Mouse (Mus musculus) megakaryocyte, adult 5-6 weeks (primary cell): ENCODE measurements around the gene Calml4. TPM values are rescaled to one million over a fixed set of nuclear protein-coding genes. Genes with fewer than 3 reads are reported as not detected.

Experiments used
- ATAC-seq: 2 replicates; pipeline ENCODE4 v1.8.0; 2016; ENCODE audit warnings: mild to moderate bottlenecking, inconsistent platforms; ENCODE audit not compliant: poor library complexity, severe bottlenecking
- total RNA-seq, 2 experiments: library from RNA; stranded (forward) in 1 of 2; stranded (reverse) in 1 of 2; fragments of 153-499, 151-499 nt in 1 of 2; fragments of 221-1000, 200-1000 nt in 1 of 2; gene quantifications; 2 replicates each; pipeline versions ENCODE4 v1.2.3 to v1.2.4; 2015 to 2017

The Calml4 gene
- total RNA-seq, 2 experiments from 2014 or later, result 1.2 TPM; not detected in 1

DNA sequence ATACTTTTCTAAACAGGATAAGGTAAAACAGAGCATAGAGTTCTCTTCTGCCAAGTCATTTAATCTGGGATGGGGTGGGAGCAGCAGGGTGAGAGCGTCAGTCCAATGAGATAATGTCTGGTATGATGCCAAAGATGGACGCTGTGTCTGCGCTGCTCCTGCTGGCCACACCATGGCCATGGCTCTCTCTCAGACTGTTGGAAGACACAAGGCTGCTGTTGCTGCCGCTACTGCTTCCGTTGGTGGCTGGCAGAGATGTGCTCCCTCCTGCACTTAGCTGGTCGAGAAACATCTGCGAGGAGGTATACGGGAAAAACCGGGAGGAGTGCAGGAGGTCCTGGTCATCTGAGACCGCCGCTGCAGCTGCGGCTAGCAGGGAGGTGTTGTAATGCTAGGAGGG lies 24.0 kb downstream of the Calml4 start:
- no peak for ATAC-seq

DNA sequence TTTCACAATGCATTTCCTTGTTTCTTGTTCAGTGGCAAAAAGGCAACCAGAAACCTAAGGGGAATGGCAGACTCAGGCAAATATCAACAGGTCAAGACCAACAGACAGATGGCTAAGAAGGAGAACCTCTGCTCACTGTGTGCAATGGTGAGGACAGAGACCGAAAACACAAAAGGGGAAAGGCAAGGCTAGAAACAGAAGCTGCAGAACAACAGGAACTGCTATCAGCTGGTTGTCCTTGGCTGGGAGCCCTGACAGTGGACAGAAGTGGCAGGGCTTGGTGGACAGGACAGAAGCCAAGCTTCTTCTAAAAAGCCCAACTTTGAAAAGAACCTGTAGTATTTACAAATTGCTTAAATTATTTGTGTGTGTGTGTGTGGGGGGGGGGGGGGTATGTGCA lies 36.6 kb downstream of the Calml4 start:
- no peak for ATAC-seq

DNA sequence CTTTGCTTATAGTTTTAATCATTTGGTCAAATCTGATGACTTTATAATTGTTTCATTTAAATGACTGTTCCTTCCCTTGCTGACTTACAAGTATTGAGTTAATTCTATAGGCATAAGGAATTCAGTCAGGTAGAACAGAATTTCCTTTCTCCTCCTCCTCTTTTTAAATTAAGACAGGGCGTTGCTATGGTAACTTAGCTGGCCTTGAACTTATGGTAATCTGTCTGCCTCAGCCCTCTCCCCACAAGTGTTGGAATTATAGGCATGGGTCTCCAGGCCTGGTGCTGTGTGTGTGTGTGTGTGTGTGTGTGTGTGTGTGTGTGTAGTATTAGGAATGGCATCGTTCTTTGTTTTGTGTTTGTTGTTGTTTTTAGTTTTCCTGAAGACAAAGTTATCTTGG lies 43.9 kb downstream of the Calml4 start:
- ATAC-seq, result no peak

DNA sequence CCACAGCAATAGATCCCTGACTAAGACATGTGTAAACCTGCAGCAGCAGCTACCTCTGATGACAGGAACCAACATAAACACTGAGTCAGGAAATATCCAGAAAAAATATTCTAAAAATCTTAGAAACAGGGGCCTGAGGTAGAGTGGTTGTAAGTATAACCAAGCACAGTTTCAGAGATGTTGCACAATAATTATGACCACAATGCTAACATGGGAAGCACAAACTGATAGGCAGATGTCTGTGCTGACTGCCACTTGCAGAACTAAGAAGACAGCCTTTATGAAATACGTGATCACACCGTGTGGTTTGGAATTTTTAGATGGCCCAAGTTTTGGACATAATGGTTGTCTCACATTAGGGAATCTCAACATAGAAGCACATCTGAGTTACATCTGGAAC lies 46.0 kb downstream of the Calml4 start:
- 0 out of 2 replicates have a peak, but pooled peaks have one; percentile 30 for ATAC-seq

DNA sequence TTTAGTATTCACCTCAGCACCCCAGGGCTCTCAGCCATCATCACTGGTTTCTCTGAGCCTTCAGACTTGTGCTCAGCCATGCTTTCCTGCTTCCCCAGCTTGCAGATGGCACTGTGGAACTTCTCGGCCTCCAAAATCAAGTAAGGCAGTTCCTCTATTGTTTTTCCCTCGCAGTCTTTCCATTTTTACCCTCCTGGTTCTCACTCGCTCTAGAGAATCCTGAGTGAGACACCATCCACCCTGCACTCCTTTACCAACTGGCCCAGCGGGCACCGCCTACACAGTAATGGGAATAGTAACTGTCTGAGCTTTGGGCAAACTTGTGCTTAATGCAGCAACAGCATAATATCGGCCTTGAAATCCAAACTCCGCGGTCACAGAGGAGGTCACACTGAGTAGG lies 47.2 kb downstream of the Calml4 start:
- ATAC-seq, result no peak

DNA sequence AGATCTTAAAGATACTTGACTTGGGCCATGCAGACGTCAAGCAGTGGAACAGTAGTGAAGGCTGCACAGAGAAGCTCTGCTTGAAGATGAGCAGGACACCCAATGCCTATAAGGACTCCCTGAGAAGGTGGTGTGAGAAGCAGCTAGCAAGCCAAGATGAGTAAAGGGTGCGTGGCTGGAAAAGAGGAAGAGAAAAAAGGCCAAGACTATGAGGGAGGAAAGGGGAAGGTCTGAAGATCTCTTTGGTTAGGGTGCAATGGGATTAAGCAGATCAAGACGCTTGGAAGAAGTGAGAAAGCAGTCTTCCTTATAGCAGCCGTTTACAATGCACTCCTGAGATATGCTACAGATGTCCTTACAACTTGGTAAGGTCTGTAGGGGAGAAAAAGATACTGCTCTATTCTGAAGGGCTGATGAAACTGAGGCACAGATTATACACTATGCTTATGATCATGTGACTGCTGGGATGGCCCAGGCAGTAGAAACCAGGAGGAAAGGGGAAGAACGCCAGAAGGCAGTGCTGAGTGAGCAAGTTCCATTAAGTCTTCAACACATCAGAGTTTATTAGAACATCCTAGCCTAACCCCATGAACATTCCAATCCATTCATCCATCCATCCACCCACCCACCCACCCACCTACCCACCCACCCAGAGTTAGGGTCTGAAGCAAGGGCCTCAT lies 55.6 kb downstream of the Calml4 start:
- peak; percentile 74 for ATAC-seq

DNA sequence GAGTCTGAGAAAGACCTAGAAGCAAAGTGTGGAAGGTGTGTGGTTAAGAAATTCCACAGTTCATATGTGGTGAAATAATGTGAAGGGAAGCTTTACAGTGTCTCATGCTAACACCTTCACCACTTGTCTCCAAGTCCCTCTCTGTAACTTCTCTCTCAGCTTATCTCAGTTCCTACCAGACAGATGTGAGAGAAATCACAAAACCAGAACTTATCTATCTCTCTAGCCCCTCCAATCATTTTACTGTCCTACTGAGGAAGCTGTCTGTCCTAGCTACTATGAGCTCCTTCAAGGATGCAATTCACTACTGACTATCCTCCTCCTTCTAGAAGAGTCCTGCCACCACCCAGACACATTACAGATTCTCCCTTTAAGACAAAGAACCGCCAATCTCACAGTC lies 59.2 kb downstream of the Calml4 start:
- ATAC-seq, result no peak

DNA sequence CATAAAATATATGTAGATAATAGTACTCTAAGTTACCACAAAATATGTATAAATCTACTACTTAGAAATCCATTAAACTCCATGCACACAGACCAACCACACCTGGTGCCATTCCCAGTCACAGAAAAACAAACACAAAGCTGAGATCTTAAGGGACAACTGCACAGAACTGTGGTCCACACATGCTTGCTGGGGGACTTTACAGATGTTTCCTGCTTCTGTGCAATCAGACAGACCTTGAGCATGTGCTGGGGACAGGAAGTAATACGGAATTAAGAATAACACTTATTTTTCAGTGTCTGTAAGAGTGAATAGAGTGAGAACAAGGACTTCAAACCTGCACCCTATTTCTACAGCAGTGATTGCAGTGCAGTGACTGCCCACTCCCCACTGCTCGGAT lies 63.0 kb downstream of the Calml4 start:
- ATAC-seq, result no peak

DNA sequence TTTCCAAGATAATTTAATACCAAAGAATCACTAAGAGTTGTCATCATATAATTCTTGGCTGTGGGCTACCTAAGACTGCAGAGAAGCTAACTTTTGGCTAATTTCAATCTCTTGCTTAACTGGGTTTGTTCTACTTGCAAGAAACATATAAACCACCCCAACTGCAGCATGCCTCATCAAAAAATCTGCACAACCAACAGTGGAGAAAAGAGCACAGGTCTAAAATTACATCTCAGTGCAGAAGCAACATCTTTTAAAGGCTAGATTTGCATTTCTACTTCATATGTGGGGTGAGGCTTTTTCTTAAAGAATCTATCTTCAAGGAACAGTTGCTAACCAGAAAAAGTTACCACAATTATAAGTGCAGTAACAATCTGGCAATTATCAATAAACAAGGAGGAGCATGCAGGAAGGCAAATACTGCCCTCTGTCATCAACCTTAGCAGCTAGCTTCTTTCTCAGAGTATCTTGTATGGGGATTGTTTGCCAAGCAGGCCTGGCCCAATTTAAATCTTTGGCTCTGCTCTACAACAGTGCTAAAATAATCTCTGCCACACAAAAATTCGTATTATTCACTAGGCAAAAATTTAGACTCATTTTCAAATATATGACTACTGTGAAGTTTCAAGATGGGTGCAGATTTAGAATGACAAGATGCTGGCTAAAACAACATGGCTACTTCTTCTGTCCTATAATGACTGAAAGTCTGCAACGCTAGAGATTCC lies 67.2 kb downstream of the Calml4 start:
- ATAC-seq, result no peak

Other genes with a start within 250 kb of the Calml4 start
- 0.07 TPM in 1 of 2 replicates, not detected in the other for gene Itga11, start 180.3 kb upstream of the Calml4 start, total RNA-seq (2015)
- gene Itga11, start 180.3 kb upstream of the Calml4 start, total RNA-seq (2017), result 0.08 TPM in 1 of 2 replicates, not detected in the other
- gene Fem1b, start 46.1 kb upstream of the Calml4 start, total RNA-seq (2015), result 14.9 and 15.2 TPM in 2 replicates
- 29.3 and 31.6 TPM in 2 replicates for gene Fem1b, start 46.1 kb upstream of the Calml4 start, total RNA-seq (2017)
- gene Cln6, start 19.3 kb upstream of the Calml4 start, total RNA-seq (2015), result 38.1 and 51.5 TPM in 2 replicates
- gene Cln6, start 19.3 kb upstream of the Calml4 start, total RNA-seq (2017), result 24.7 and 27.3 TPM in 2 replicates
- 92.7 and 96.1 TPM in 2 replicates for gene Pias1, start 129.8 kb downstream of the Calml4 start, total RNA-seq (2015)
- gene Pias1, start 129.8 kb downstream of the Calml4 start, total RNA-seq (2017), result 43.3 and 47.9 TPM in 2 replicates